Mouse (Mus musculus) intestine, postnatal 0 days (tissue): ENCODE data around the gene Hyal3. TPM values are rescaled to one million over a fixed set of nuclear protein-coding genes. Genes with fewer than 3 reads are reported as not detected.

Source experiments
- ATAC-seq: fragments of 200-750 bp; cut with Nextera tagmentation; 2 replicates; pipeline ENCODE4 v1.8.0; 2017; ENCODE audit warnings: mild to moderate bottlenecking, moderate TSS enrichment, moderate library complexity
- H3K27ac ChIP-seq: fragments of 300-500 bp; sonication (generic); 2 replicates; pipeline ENCODE4 v1.5.1; 2014; ENCODE audit warnings: mild to moderate bottlenecking, low read depth, low read length, moderate library complexity
- H3K27me3 ChIP-seq: fragments of 300-500 bp; sonication (generic); replicated peaks from 2 replicates; pipeline ENCODE4 v1.6.1; 2014; ENCODE audit warnings: low read length, mixed read lengths; ENCODE audit not compliant: control insufficient read depth, insufficient read depth
- H3K36me3 ChIP-seq: fragments of 300-500 bp; sonication (generic); 2 replicates; pipeline ENCODE4 v1.6.1; 2014; ENCODE audit warnings: mild to moderate bottlenecking, moderate library complexity; ENCODE audit not compliant: control insufficient read depth, insufficient read depth
- H3K4me1 ChIP-seq: fragments of 300-500 bp; sonication (generic); replicated peaks from 2 replicates; pipeline ENCODE4 v1.6.1; 2014; ENCODE audit warnings: antibody characterized with exemption, low read length, mixed read lengths; ENCODE audit not compliant: control insufficient read depth, insufficient read depth
- H3K4me2 ChIP-seq: fragments of 300-500 bp; sonication (generic); replicated peaks from 2 replicates; pipeline ENCODE4 v1.6.1; 2014; ENCODE audit warnings: low read depth, mild to moderate bottlenecking, moderate library complexity
- H3K4me3 ChIP-seq: fragments of 300-500 bp; sonication (generic); 2 replicates; pipeline ENCODE4 v1.5.1; 2014; ENCODE audit warnings: low read depth, low read length
- H3K9ac ChIP-seq: fragments of 300-500 bp; sonication (generic); 2 replicates; pipeline ENCODE4 v1.6.1; 2014; ENCODE audit warnings: mild to moderate bottlenecking, low read depth, low read length
- H3K9me3 ChIP-seq: fragments of 300-500 bp; sonication (generic); 2 replicates; pipeline ENCODE4 v1.6.1; 2016; ENCODE audit warnings: mixed run types; ENCODE audit not compliant: control insufficient read depth
- CTCF ChIP-seq: sonication (generic); IDR thresholded peaks from 2 replicates; pipeline ENCODE4 v1.5.1; 2016; ENCODE audit warnings: low read depth, mild to moderate bottlenecking, control low read depth, antibody characterized with exemption, moderate library complexity
- WGBS: fragments of 180-500 bp; shearing (Covaris S2); extraction: QIAGEN DNeasy Blood & Tissue Kit; methylation state at CpG from one replicate; pipeline ENCODE4 v1.1.7; 2014; 5-methylcytosine and 5-hydroxymethylcytosine counted together
- polyA plus RNA-seq: library from polyadenylated mRNA; unstranded; fragments of >200 nt; fragmentation: Nextera tagmentation; extraction: Ambion mirVana; gene quantifications from 2 replicates; pipeline ENCODE4 v1.2.1, GENCODE M21; 2015

The Hyal3 gene
- polyA plus RNA-seq, 1 experiment from 2014 or later, result 0.50 TPM

GRCm38 (mm10) chr9:107627387-107628255, 47.0 kb downstream of the Hyal3 start:
- ATAC-seq, result no peak
- no peak overlapping the region for H3K4me2 ChIP-seq
- 0 out of 2 replicates have a peak overlapping the region, but pooled peaks have one; percentile 0 for H3K9ac ChIP-seq
- WGBS, result 53% methylated on average over 20 of the region's 20 CpGs
- H3K9me3 ChIP-seq, result no peaks in the 10 kb centered on the region
- peaks cover 17% of the 10 kb centered on the region for H3K36me3 ChIP-seq
- peak overlapping the region; percentile 54 for H3K27ac ChIP-seq
- no peak overlapping the region for H3K4me3 ChIP-seq
- no peak for TF ChIP-seq CTCF
- no peaks in the 10 kb centered on the region for H3K27me3 ChIP-seq
- peaks cover 27% of the 10 kb centered on the region for H3K4me1 ChIP-seq

- Histone ChIP-seq H3K9me3 (no peaks in the 10 kb centered on the region), H3K4me3 (no peak overlapping the region), H3K27me3 (no peaks in the 10 kb centered on the region), H3K4me1 (peaks cover 27% of the 10 kb centered on the region), H3K9ac (no peak overlapping the region), H3K4me2 (peak overlapping the region; percentile 32), H3K36me3 (peaks cover 14% of the 10 kb centered on the region; the same call in 1 of the 2 replicates), H3K27ac (peak overlapping the region; percentile 54; the same call in 1 of the 2 replicates)
- 56% methylated on average over 15 of the region's 15 CpGs for WGBS
- no peak for ATAC-seq
- no peak for TF ChIP-seq CTCF
Observed at GRCm38 (mm10) chr9:107628721-107629410, 48.2 kb downstream of the Hyal3 start.

- H3K4me1 ChIP-seq, result peaks cover 22% of the 10 kb centered on the region
- H3K27me3 ChIP-seq, result no peaks in the 10 kb centered on the region
- no peak for ATAC-seq
- peak overlapping the region; percentile 54; the same call in 1 of the 2 replicates for H3K27ac ChIP-seq
- WGBS, result 18% methylated on average over 4 of the region's 4 CpGs
- peaks cover 14% of the 10 kb centered on the region; the same call in 1 of the 2 replicates for H3K36me3 ChIP-seq
- H3K9ac ChIP-seq, result no peak overlapping the region
- 0 out of 2 replicates have a peak overlapping the region, but pooled peaks have one; percentile 32 for H3K4me2 ChIP-seq
- no peak for TF ChIP-seq CTCF
- H3K4me3 ChIP-seq, result no peak overlapping the region
- H3K9me3 ChIP-seq, result no peaks in the 10 kb centered on the region
Observed at GRCm38 (mm10) chr9:107629411-107629730, 48.8 kb downstream of the Hyal3 start.

DNA sequence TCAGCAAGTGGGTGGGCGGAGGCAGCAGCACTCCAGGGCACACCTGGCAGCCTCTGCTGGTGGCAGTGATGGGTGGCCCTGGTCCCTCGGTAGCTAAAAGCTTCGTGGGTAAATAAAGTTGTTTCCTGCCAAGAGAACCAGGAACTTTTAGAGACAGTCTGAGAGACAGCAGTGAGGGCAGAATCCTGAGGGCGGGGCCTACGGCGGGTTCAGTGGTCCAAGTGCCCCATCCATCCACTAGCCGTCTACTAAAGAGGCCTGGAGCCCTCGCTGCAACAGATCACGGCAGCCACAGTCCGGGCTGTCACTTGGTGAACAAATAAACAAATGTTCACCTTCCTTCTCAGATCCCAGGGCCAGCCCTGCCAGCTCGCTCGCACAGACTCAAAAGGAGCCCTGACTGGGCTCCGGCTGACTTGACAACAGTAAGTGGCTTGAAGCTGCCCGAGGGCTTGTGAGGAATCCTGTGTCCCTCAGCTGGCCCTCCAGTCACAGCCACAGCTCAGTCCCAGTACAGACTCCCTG, 49.3 kb downstream of the Hyal3 start:
- Histone ChIP-seq H3K4me1 (peaks cover 21% of the 10 kb centered on the region), H3K27me3 (no peaks in the 10 kb centered on the region), H3K4me3 (no peak overlapping the region), H3K4me2 (peak overlapping the region; percentile 27), H3K36me3 (peaks cover 11% of the 10 kb centered on the region; the same call in 1 of the 2 replicates), H3K9me3 (no peaks in the 10 kb centered on the region), H3K27ac (peak overlapping the region; percentile 57; the same call in 1 of the 2 replicates), H3K9ac (no peak overlapping the region)
- WGBS, result 27% methylated on average over 14 of the region's 14 CpGs
- no peak for ATAC-seq
- no peak for TF ChIP-seq CTCF

- Histone ChIP-seq H3K9ac (no peak overlapping the region), H3K4me1 (peaks cover 20% of the 10 kb centered on the region), H3K36me3 (peaks cover 5% of the 10 kb centered on the region; the same call in 1 of the 2 replicates), H3K27me3 (no peaks in the 10 kb centered on the region), H3K4me3 (no peak overlapping the region), H3K27ac (no peak overlapping the region), H3K9me3 (no peaks in the 10 kb centered on the region), H3K4me2 (peak overlapping the region; percentile 27; the same call in 1 of the 2 replicates)
- 50% methylated on average over 4 of the region's 4 CpGs for WGBS
- no peak for TF ChIP-seq CTCF
- no peak for ATAC-seq
Observed at GRCm38 (mm10) chr9:107630576-107630975, 50.0 kb downstream of the Hyal3 start.

GRCm38 (mm10) chr9:107631311-107631826, 50.8 kb downstream of the Hyal3 start:
- Histone ChIP-seq H3K27me3 (no peaks in the 10 kb centered on the region), H3K36me3 (peaks cover 5% of the 10 kb centered on the region; the same call in 1 of the 2 replicates), H3K4me2 (peak overlapping the region; percentile 13; the same call in 1 of the 2 replicates), H3K9ac (no peak overlapping the region), H3K9me3 (no peaks in the 10 kb centered on the region), H3K4me3 (no peak overlapping the region), H3K4me1 (peaks cover 23% of the 10 kb centered on the region), H3K27ac (no peak overlapping the region)
- WGBS, result 83% methylated on average over 9 of the region's 9 CpGs
- no peak for ATAC-seq
- TF ChIP-seq CTCF, result no peak
